Mouse (Mus musculus): ENCODE measurements around the gene Il33.

DNA sequence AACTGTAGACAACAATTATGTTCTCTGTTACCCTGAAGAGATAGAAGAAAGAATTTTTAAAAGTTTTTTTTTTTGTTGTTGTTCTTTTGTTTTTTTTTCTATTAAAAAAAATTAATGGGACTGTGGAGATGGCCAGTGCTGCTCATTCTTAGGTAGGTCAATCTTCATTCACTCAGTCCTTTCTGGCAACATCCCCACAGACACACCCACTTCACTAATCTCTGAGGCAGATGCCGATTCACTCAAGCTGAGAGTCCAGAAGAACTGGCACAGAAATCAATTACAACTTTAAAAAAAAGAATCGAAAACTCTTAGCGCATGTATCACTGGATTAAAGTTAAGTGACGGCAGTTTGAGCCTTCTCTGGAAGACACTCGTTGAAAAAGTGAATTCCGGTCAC is 36.0 kb upstream of the Il33 start:
- TF ChIP-seq POLR2A (IDR thresholded peaks at IDR 0.05; ENCODE audit: extremely low read depth, insufficient read depth, low read length) (no peak), CTCF (IDR thresholded peaks at IDR 0.05; ENCODE audit: low read depth, low read length) (no peak)
